Comparison of ENCODE assay signal across 8 mouse cellular contexts in the genomic region with DNA sequence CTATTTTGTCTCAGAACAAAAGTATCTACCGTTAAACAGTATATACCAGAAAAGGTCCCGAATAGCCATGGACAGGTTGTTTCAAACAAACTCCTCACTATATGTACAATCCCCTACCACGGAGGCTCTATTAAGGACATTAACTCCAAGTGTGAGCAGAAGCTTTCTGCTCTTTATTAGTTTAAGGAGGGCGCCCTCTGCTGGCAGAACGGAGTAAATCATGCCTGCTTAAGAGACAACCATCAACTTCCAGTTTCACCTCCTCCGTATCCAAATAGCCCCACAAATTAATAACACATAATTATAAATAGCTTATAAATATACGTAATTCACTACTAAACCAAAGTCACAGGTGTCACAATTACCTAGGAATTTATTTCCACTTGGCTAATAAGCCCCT.
DNase-seq lines count a peak whose midpoint lies in the region; ATAC-seq and TF ChIP-seq lines count a peak whose summit lies in the region.

No protein-coding gene starts in this region.

- H3K9me3 ChIP-seq in intestine, embryonic 14.5 days (ENCODE audit: control insufficient read depth, low read length): no peaks in the 10 kb centered on the region
- H3K9me3 ChIP-seq in intestine, embryonic 16.5 days (ENCODE audit: control insufficient read depth, low read length): no peaks in the 10 kb centered on the region
- no peaks in the 10 kb centered on the region for H3K9me3 ChIP-seq in embryonic facial prominence, embryonic 15.5 days (replicated peaks)
- no peaks in the 10 kb centered on the region for H3K9me3 ChIP-seq in limb, embryonic 11.5 days (ENCODE audit: control insufficient read depth, low read length)

- TF ChIP-seq CTCF in thymus, adult 2 months (IDR thresholded peaks at IDR 0.05; ENCODE audit: borderline replicate concordance, control insufficient read depth, extremely low read depth, insufficient read depth, low read length, poor library complexity): no peak

- H3K27me3 ChIP-seq in intestine, embryonic 14.5 days (replicated peaks; ENCODE audit: control insufficient read depth, insufficient read depth, low read length): no peaks in the 10 kb centered on the region
- no peaks in the 10 kb centered on the region for H3K27me3 ChIP-seq in intestine, embryonic 16.5 days (replicated peaks; ENCODE audit: control insufficient read depth, insufficient read depth, low read length)
- H3K27me3 ChIP-seq in embryonic facial prominence, embryonic 15.5 days: no peaks in the 10 kb centered on the region
- H3K27me3 ChIP-seq in limb, embryonic 11.5 days (ENCODE audit: control insufficient read depth, insufficient read depth, low read length): 0 out of 2 replicates have a peak, but pooled peaks cover 4% of the 10 kb centered on the region
- no peaks in the 10 kb centered on the region for H3K27me3 ChIP-seq in thymus, adult 2 months (ENCODE audit: control insufficient read depth, insufficient read depth, low read length)

- peaks cover 23% of the 10 kb centered on the region for H3K4me1 ChIP-seq in intestine, embryonic 14.5 days (replicated peaks; ENCODE audit: control insufficient read depth, insufficient read depth, low read length)
- peaks cover 13% of the 10 kb centered on the region for H3K4me1 ChIP-seq in intestine, embryonic 16.5 days (ENCODE audit: control insufficient read depth, insufficient read depth, low read length)
- peaks cover 70% of the 10 kb centered on the region for H3K4me1 ChIP-seq in embryonic facial prominence, embryonic 15.5 days
- H3K4me1 ChIP-seq in limb, embryonic 11.5 days (ENCODE audit: control insufficient read depth, insufficient read depth, low read length): peaks cover 8% of the 10 kb centered on the region
- peaks cover 43% of the 10 kb centered on the region for H3K4me1 ChIP-seq in thymus, adult 2 months (replicated peaks; ENCODE audit: control insufficient read depth, insufficient read depth, low read length)

- ATAC-seq in intestine, embryonic 14.5 days (replicated peaks; ENCODE audit: low FRiP score, low TSS enrichment, low read depth): no peak
- no peak for ATAC-seq in intestine, embryonic 16.5 days
- ATAC-seq in embryonic facial prominence, embryonic 15.5 days (ENCODE audit: insufficient number of reproducible peaks, low FRiP score, low TSS enrichment, low read depth): no peak
- ATAC-seq in limb, embryonic 11.5 days (ENCODE audit: insufficient number of reproducible peaks, low FRiP score, low TSS enrichment, low read depth): no peak
- peak; percentile 65 for ATAC-seq in neutrophil, adult 5-6 weeks (ENCODE audit: extremely low read depth, insufficient number of reproducible peaks, low FRiP score, poor library complexity, severe bottlenecking)

- peaks cover 30% of the 10 kb centered on the region for H3K36me3 ChIP-seq in intestine, embryonic 14.5 days (ENCODE audit: control insufficient read depth, insufficient read depth, low read length)
- no peaks in the 10 kb centered on the region for H3K36me3 ChIP-seq in intestine, embryonic 16.5 days (ENCODE audit: control insufficient read depth, insufficient read depth, low read length)
- H3K36me3 ChIP-seq in embryonic facial prominence, embryonic 15.5 days: peaks cover 15% of the 10 kb centered on the region
- no peaks in the 10 kb centered on the region for H3K36me3 ChIP-seq in limb, embryonic 11.5 days (ENCODE audit: control insufficient read depth, insufficient read depth, low read length)
- peaks cover 16% of the 10 kb centered on the region for H3K36me3 ChIP-seq in thymus, adult 2 months (ENCODE audit: control insufficient read depth, insufficient read depth, low read length)

- TF ChIP-seq POLR2A in thymus, adult 2 months (IDR thresholded peaks at IDR 0.05; ENCODE audit: control insufficient read depth, extremely low read depth, insufficient read depth, low read length, poor library complexity): no peak

- H3K4me3 ChIP-seq in intestine, embryonic 14.5 days (ENCODE audit: low read depth, low read length): no peak overlapping the region
- no peak overlapping the region for H3K4me3 ChIP-seq in intestine, embryonic 16.5 days (ENCODE audit: low read length)
- no peak overlapping the region for H3K4me3 ChIP-seq in embryonic facial prominence, embryonic 15.5 days (replicated peaks)
- H3K4me3 ChIP-seq in limb, embryonic 11.5 days (ENCODE audit: low read depth, low read length): no peak overlapping the region
- no peak overlapping the region for H3K4me3 ChIP-seq in thymus, adult 2 months (ENCODE audit: control insufficient read depth, insufficient read depth, low read length)

- H3K9ac ChIP-seq in intestine, embryonic 14.5 days (ENCODE audit: low read length): no peak overlapping the region
- no peak overlapping the region for H3K9ac ChIP-seq in intestine, embryonic 16.5 days (ENCODE audit: low read depth, low read length)
- no peak overlapping the region for H3K9ac ChIP-seq in embryonic facial prominence, embryonic 15.5 days
- H3K9ac ChIP-seq in limb, embryonic 11.5 days (ENCODE audit: low read length): no peak overlapping the region

- H3K27ac ChIP-seq in intestine, embryonic 14.5 days (ENCODE audit: low read depth): no peak overlapping the region
- no peak overlapping the region for H3K27ac ChIP-seq in intestine, embryonic 16.5 days (ENCODE audit: low read length)
- H3K27ac ChIP-seq in embryonic facial prominence, embryonic 15.5 days (replicated peaks): peak overlapping the region; percentile 84
- H3K27ac ChIP-seq in limb, embryonic 11.5 days (replicated peaks; ENCODE audit: low read depth, low read length): no peak overlapping the region
- no peak overlapping the region for H3K27ac ChIP-seq in thymus, adult 2 months (ENCODE audit: control insufficient read depth, insufficient read depth, low read length)

- 5% methylated on average over 7 of the region's 7 CpGs for WGBS in intestine, embryonic 14.5 days
- WGBS in intestine, embryonic 16.5 days: 6% methylated on average over 7 of the region's 7 CpGs
- 3% methylated on average over 7 of the region's 7 CpGs for WGBS in embryonic facial prominence, embryonic 15.5 days
- 5% methylated on average over 7 of the region's 7 CpGs for WGBS in limb, embryonic 11.5 days
- WGBS in thymus, adult 2 months: 4% methylated on average over 7 of the region's 7 CpGs

- DNase-seq in intestine, embryonic 14.5 days (ENCODE audit: low spot score): peak; percentile 92
- DNase-seq in adrenal gland, postnatal 4 days (ENCODE audit: low spot score in 2 of 2): peak; percentile 64 to 84
- peak; percentile 96 for DNase-seq in induced T-regulatory cell, adult 2 months (ENCODE audit: low read depth)
- DNase-seq in limb, embryonic 11.5 days (ENCODE audit: low spot score): peak; percentile 93
- peak; percentile 87 for DNase-seq in thymus, adult 2 months

- H3K4me2 ChIP-seq in intestine, embryonic 14.5 days (ENCODE audit: low read length): no peak overlapping the region
- no peak overlapping the region for H3K4me2 ChIP-seq in intestine, embryonic 16.5 days (ENCODE audit: low read depth, low read length)
- no peak overlapping the region for H3K4me2 ChIP-seq in embryonic facial prominence, embryonic 15.5 days (replicated peaks)
- H3K4me2 ChIP-seq in limb, embryonic 11.5 days (ENCODE audit: low read depth, severe bottlenecking): no peak overlapping the region
